Mouse (Mus musculus) gastrocnemius, postnatal 10 days (tissue): Measurements from ENCODE around the gene Prrc2a. TPM values are rescaled to one million over a fixed set of nuclear protein-coding genes. Genes with fewer than 3 reads are reported as not detected.

Experiments used
- DNase-seq: peaks from one replicate; pipeline ENCODE4 v3.0.0; 2021; ENCODE audit warnings: mixed read lengths
- microRNA-seq, 2 experiments: library from miRNA; unstranded; fragments of <30 nt; microRNA quantifications; one replicate each; pipeline ENCODE4 v1.2.0; 2021
- total RNA-seq, 2 experiments: library from RNA; stranded (reverse); gene quantifications; 2 replicates each; pipeline ENCODE4 v1.2.3; 2021

Prrc2a gene
- total RNA-seq, 2 experiments from 2014 or later, result 128 to 149 TPM

DNA sequence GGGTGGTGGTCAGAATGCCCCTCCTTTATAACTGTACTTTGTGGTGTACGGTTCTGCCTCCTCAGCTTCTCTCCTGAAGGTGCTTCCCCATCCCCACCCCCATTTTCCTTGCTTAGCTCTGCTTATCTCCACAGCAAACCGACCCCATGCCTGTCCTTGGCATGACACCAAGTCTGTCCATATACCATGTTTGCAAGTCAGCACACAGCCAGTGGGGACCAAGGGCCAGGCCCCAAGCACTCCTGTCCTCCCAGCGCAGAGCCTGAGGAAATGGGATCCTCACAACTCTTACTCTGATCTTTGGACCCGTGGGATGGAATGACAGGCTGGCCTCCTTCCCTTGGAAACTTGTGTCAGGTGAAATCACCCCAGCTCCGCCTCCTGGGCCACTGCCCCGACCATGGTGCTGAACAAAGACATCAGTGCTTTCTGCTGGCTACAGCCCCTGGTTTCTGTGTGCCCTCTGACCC is 61.4 kb downstream of the Prrc2a start:
- no peak for DNase-seq

DNA sequence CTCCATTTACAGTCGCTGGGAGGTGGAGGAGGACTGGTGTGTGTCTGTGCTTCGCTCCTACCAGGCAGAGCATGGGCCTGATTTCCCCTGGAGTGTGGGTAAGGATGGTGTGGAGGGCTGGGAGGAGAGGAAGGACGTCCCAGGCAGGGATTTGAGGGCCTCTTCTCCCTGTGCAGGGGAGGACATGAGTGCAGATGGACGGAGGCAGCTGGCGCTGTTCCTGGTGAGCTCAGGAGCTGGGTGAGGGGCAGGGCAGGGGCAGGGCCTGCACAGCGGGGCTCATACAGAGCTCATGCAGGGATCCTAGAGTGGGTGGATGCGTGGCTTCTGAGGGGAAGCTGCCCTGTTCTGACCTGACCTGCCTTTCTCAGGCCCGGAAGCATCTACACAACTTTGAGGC is 62.4 kb downstream of the Prrc2a start:
- DNase-seq, result no peak

DNA sequence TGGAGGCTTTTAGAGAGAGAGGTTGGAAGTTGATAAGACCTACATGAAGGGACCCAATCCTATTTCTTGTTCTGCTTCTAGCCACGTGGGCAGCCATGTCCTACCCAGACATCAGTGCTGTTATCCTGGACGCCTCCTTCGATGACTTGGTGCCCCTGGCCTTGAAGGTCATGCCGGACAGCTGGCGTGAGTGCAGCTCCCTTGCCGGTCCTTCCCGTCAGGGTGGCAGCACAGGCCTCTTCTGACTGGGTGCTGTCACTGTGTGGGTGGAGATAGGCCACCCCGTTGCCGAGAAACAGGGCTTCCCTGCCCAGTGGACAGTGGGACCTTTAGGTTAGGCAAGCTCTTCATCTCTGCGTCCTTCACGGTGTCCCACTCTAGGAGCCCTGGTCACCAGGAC is 63.5 kb downstream of the Prrc2a start:
- DNase-seq, result no peak

DNA sequence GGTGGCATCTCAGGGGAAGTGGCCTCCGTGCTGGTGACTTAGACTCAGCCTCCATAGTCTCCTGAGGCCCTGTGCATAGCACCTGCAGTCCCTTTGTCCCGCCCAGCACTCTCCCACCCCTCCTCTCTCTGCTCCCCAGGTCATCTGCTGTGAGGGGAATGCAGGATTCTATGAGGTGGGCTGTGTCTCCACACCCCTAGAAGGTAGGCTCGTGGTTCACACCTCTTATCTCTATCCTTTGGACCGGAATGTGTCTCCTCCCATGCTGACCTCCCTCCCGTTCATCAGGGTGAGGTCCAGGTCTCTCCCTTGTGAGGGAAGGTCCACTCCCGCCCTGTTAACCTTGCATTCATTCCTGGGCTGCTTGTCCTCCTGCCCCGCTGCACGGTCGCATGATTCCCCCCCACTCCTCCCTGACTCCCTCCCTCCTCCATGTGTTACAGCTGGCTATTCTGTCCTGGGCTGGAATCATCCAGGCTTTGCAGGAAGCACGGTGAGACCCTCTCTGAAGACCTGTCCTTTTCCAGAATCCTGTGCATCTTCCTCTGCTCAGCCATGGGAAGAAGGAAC is 64.4 kb downstream of the Prrc2a start:
- no peak for DNase-seq

Small RNA genes lying within 50 kb of the gene (microRNA-seq; reads per million reads assigned to microRNA genes)
- gene Mir6973a, result 0 reads per million in 2 experiments
- 0 reads per million in 2 experiments for gene Mir6974

Other genes with a start within 250 kb of the Prrc2a start
- gene Neu1, start 233.6 kb downstream of the Prrc2a start, total RNA-seq, result 1 to 10 TPM; 8.3 to 8.9 TPM
- gene Hspa1b, start 205.7 kb downstream of the Prrc2a start, total RNA-seq, result 1 to 10 TPM; 2.2 to 4.3 TPM
- not detected for gene Gm20481, start 195.0 kb downstream of the Prrc2a start, total RNA-seq
- 1 to 10 TPM; 3.8 to 6.4 TPM for gene Hspa1a, start 192.7 kb downstream of the Prrc2a start, total RNA-seq
- 1 to 10 TPM; 6.2 to 9.9 TPM for gene Hspa1l, start 192.2 kb downstream of the Prrc2a start, total RNA-seq
- 10 to 100 TPM; 24.7 to 28.2 TPM for gene Lsm2, start 183.0 kb downstream of the Prrc2a start, total RNA-seq
- gene Vars, start 163.9 kb downstream of the Prrc2a start, total RNA-seq, result 10 to 100 TPM; 31.4 to 40.7 TPM
- 1 to 10 TPM; 2.0 to 2.5 TPM for gene Vwa7, start 148.3 kb downstream of the Prrc2a start, total RNA-seq
- 1 to 10 TPM; 2.8 to 3.1 TPM for gene Sapcd1, start 136.9 kb downstream of the Prrc2a start, total RNA-seq
- 1 to 10 TPM; 1.5 to 3.5 TPM for gene Msh5, start 118.2 kb downstream of the Prrc2a start, total RNA-seq
- gene Clic1, start 114.9 kb downstream of the Prrc2a start, total RNA-seq, result 10 to 100 TPM; 39.2 to 50.5 TPM
- 10 to 100 TPM; 45.3 to 51.9 TPM for gene Ddah2, start 105.9 kb downstream of the Prrc2a start, total RNA-seq
- gene Ly6g6c, start 99.5 kb downstream of the Prrc2a start, total RNA-seq, result not detected
- under 1 TPM in 1 of 2 experiments, not detected in 1; 0.20 TPM for gene Mpig6b, start 98.7 kb downstream of the Prrc2a start, total RNA-seq
- gene Ly6g6e, start 88.0 kb downstream of the Prrc2a start, total RNA-seq, result not detected
- gene Ly6g6d, start 86.8 kb downstream of the Prrc2a start, total RNA-seq, result under 1 TPM in 1 of 2 experiments, not detected in 1; 0.97 TPM
- gene Ly6g6f, start 79.3 kb downstream of the Prrc2a start, total RNA-seq, result under 1 TPM in 1 of 2 experiments, not detected in 1; 0.23 TPM
- gene Abhd16a, start 75.6 kb downstream of the Prrc2a start, total RNA-seq, result 10 to 100 TPM; 59.1 to 65.0 TPM
- not detected for gene Ly6g5c, start 56.6 kb downstream of the Prrc2a start, total RNA-seq
- under 1 TPM in 1 of 2 experiments, not detected in 1; 0.34 TPM for gene Ly6g5b, start 49.5 kb downstream of the Prrc2a start, total RNA-seq
- gene Gpank1, start 43.4 kb downstream of the Prrc2a start, total RNA-seq, result 1 to 10 TPM; 4.9 to 6.3 TPM
- 100 to 1,000 TPM; 165 to 166 TPM for gene Csnk2b, start 42.8 kb downstream of the Prrc2a start, total RNA-seq
- 10 to 100 TPM; 11.8 to 18.8 TPM for gene D17H6S53E, start 38.5 kb downstream of the Prrc2a start, total RNA-seq
- not detected for gene Apom, start 32.8 kb downstream of the Prrc2a start, total RNA-seq
- 100 to 1,000 TPM; 217 to 220 TPM for gene Bag6, start 29.7 kb downstream of the Prrc2a start, total RNA-seq
- 1 to 10 TPM; 2.4 to 2.6 TPM for gene Aif1, start 11.2 kb upstream of the Prrc2a start, total RNA-seq
- gene Lst1, start 23.5 kb upstream of the Prrc2a start, total RNA-seq, result 1 to 10 TPM; 4.6 to 5.3 TPM
- under 1 TPM; 0.68 to 0.75 TPM for gene Ltb, start 29.5 kb upstream of the Prrc2a start, total RNA-seq
- gene Tnf, start 37.1 kb upstream of the Prrc2a start, total RNA-seq, result under 1 TPM; 0.23 to 0.99 TPM
- under 1 TPM in 1 of 2 experiments, not detected in 1; 0.16 TPM for gene Lta, start 40.5 kb upstream of the Prrc2a start, total RNA-seq
- gene Gm16181, start 55.9 kb upstream of the Prrc2a start, total RNA-seq, result not detected
- 1 to 10 TPM; 2.1 to 3.3 TPM for gene Atp6v1g2, start 68.8 kb upstream of the Prrc2a start, total RNA-seq
- 10 to 100 TPM in 1 of 2 experiments, 1 to 10 TPM in 1; 9.9 to 11.1 TPM for gene Nfkbil1, start 70.9 kb upstream of the Prrc2a start, total RNA-seq
- gene Ddx39b, start 76.8 kb upstream of the Prrc2a start, total RNA-seq, result 100 to 1,000 TPM; 147 to 169 TPM
- gene H2-D1, start 97.8 kb upstream of the Prrc2a start, total RNA-seq, result 10 to 100 TPM; 39.3 to 47.2 TPM
- under 1 TPM; 0.23 to 0.70 TPM for gene H2-Q1, start 155.5 kb upstream of the Prrc2a start, total RNA-seq
- under 1 TPM; 0.34 to 0.45 TPM for gene H2-Q2, start 177.3 kb upstream of the Prrc2a start, total RNA-seq
- gene H2-Q4, start 214.7 kb upstream of the Prrc2a start, total RNA-seq, result 1 to 10 TPM; 5.1 to 6.0 TPM